Mouse (Mus musculus) kidney, embryonic 16.5 days (tissue): ENCODE measurements around the gene Tnk1. TPM values are rescaled to one million over a fixed set of nuclear protein-coding genes. Genes with fewer than 3 reads are reported as not detected.

Source experiments
- ATAC-seq: fragments of 200-750 bp; cut with Nextera tagmentation; 2 replicates; pipeline ENCODE4 v1.8.0; 2017; ENCODE audit warnings: moderate TSS enrichment; ENCODE audit not compliant: low FRiP score, low TSS enrichment
- H3K27ac ChIP-seq: fragments of 300-500 bp; sonication (generic); 2 replicates; pipeline ENCODE4 v1.5.1; 2014; ENCODE audit warnings: low read length
- H3K27me3 ChIP-seq: fragments of 300-500 bp; sonication (generic); 2 replicates; pipeline ENCODE4 v1.6.1; 2014; ENCODE audit warnings: low read length, control low read depth, mixed read lengths; ENCODE audit not compliant: insufficient read depth
- H3K36me3 ChIP-seq: fragments of 300-500 bp; sonication (generic); 2 replicates; pipeline ENCODE4 v1.6.1; 2014; ENCODE audit warnings: low read length, control low read depth, mixed read lengths; ENCODE audit not compliant: insufficient read depth
- H3K4me1 ChIP-seq: fragments of 300-500 bp; sonication (generic); 2 replicates; pipeline ENCODE4 v1.6.1; 2014; ENCODE audit warnings: low read length, control low read depth, mixed read lengths; ENCODE audit not compliant: insufficient read depth
- H3K4me2 ChIP-seq: fragments of 300-500 bp; sonication (generic); replicated peaks from 2 replicates; pipeline ENCODE4 v1.6.1; 2014; ENCODE audit warnings: low read depth, low read length
- H3K4me3 ChIP-seq: fragments of 300-500 bp; sonication (generic); 2 replicates; pipeline ENCODE4 v1.5.1; 2014; ENCODE audit warnings: mild to moderate bottlenecking, low read length
- H3K9ac ChIP-seq: fragments of 300-500 bp; sonication (generic); replicated peaks from 2 replicates; pipeline ENCODE4 v1.6.1; 2014; ENCODE audit warnings: low read length
- H3K9me3 ChIP-seq: fragments of 300-500 bp; sonication (generic); 2 replicates; pipeline ENCODE4 v1.6.1; 2016; ENCODE audit warnings: low read length, control low read depth
- WGBS: fragments of 180-500 bp; shearing (Covaris S2); extraction: QIAGEN DNeasy Blood & Tissue Kit; methylation state at CpG from one replicate; pipeline ENCODE4 v1.1.7; 2014; 5-methylcytosine and 5-hydroxymethylcytosine counted together
- polyA plus RNA-seq: library from polyadenylated mRNA; unstranded; fragments of >200 nt; fragmentation: Nextera tagmentation; extraction: Ambion mirVana; gene quantifications from 2 replicates; pipeline ENCODE4 v1.2.1, GENCODE M21; 2015

Tnk1 gene
- polyA plus RNA-seq, 1 experiment from 2014 or later = 7.0 TPM

- Histone ChIP-seq H3K9me3 (no peaks in the 10 kb centered on the region), H3K27ac (peak overlapping the region; percentile 99), H3K4me3 (peak overlapping the region; percentile 84), H3K4me2 (peak overlapping the region; percentile 93), H3K4me1 (peaks cover 19% of the 10 kb centered on the region), H3K9ac (peak overlapping the region; percentile 89), H3K27me3 (no peaks in the 10 kb centered on the region), H3K36me3 (peaks cover 38% of the 10 kb centered on the region)
- 6% methylated on average over 37 of the region's 37 CpGs for WGBS
- peak; percentile 36 for ATAC-seq
Measured at GRCm38 (mm10) chr11:69846738-69847688, 11.5 kb downstream of the Tnk1 start.

- peaks cover 19% of the 10 kb centered on the region for H3K4me1 ChIP-seq
- peak within 1 kb of the TSS; percentile 84 for H3K4me3 ChIP-seq
- H3K36me3 ChIP-seq = peaks cover 30% of the 10 kb centered on the region
- peak; percentile 94 for ATAC-seq
- peak within 1 kb of the TSS; percentile 89 for H3K9ac ChIP-seq
- peak within 1 kb of the TSS; percentile 99 for H3K27ac ChIP-seq
- peak within 1 kb of the TSS; percentile 93 for H3K4me2 ChIP-seq
- H3K9me3 ChIP-seq = no peaks in the 10 kb centered on the region
- under 1% methylated on average over 34 of the region's 38 CpGs for WGBS
- no peaks in the 10 kb centered on the region for H3K27me3 ChIP-seq
Measured at GRCm38 (mm10) chr11:69846198-69846680, 12.3 kb downstream of the Tnk1 start, which contains the start of gene Plscr3. Gene Plscr3 (plus strand): TSS chr11:69846376.

GRCm38 (mm10) chr11:69838714-69839104 is 19.8 kb downstream of the Tnk1 start:
- H3K9me3 ChIP-seq = no peaks in the 10 kb centered on the region
- peak overlapping the region; percentile 66 for H3K4me3 ChIP-seq
- peaks cover 41% of the 10 kb centered on the region for H3K4me1 ChIP-seq
- 0% methylated on average over 7 of the region's 7 CpGs for WGBS
- H3K27ac ChIP-seq = peak overlapping the region; percentile 93
- no peaks in the 10 kb centered on the region; the same call in 1 of the 2 replicates for H3K27me3 ChIP-seq
- peak overlapping the region; percentile 98 for H3K4me2 ChIP-seq
- H3K9ac ChIP-seq = peak overlapping the region; percentile 76
- 0 out of 2 replicates have a peak, but pooled peaks cover 1% of the 10 kb centered on the region for H3K36me3 ChIP-seq
- peak; percentile 3; the same call in 1 of the 2 replicates for ATAC-seq

- Histone ChIP-seq H3K27ac (peak within 1 kb of the TSS; percentile 93), H3K9me3 (no peaks in the 10 kb centered on the region), H3K4me3 (peak within 1 kb of the TSS; percentile 66), H3K4me2 (peak within 1 kb of the TSS; percentile 98), H3K27me3 (no peaks in the 10 kb centered on the region; the same call in 1 of the 2 replicates), H3K4me1 (peaks cover 46% of the 10 kb centered on the region), H3K9ac (peak within 1 kb of the TSS; percentile 76), H3K36me3 (0 out of 2 replicates have a peak, but pooled peaks cover 5% of the 10 kb centered on the region)
- peak; percentile 89 for ATAC-seq
- WGBS = under 1% methylated on average over 34 of the region's 34 CpGs
Measured at GRCm38 (mm10) chr11:69837952-69838713, 20.4 kb downstream of the Tnk1 start, which contains the start of gene Tmem256. Gene Tmem256 (plus strand): TSS chr11:69838514.

- Histone ChIP-seq H3K4me1 (peaks cover 46% of the 10 kb centered on the region), H3K4me3 (peak within 1 kb of the TSS; percentile 66), H3K27ac (peak within 1 kb of the TSS; percentile 93), H3K4me2 (peak within 1 kb of the TSS; percentile 98), H3K36me3 (0 out of 2 replicates have a peak, but pooled peaks cover 9% of the 10 kb centered on the region), H3K27me3 (no peaks in the 10 kb centered on the region; the same call in 1 of the 2 replicates), H3K9me3 (no peaks in the 10 kb centered on the region), H3K9ac (peak within 1 kb of the TSS; percentile 76)
- no peak; the same call in 1 of the 2 replicates for ATAC-seq
- 1% methylated on average over 32 of the region's 32 CpGs for WGBS
Measured at GRCm38 (mm10) chr11:69837604-69837951, 21.0 kb downstream of the Tnk1 start, which contains the start of gene Nlgn2. Gene Nlgn2 (minus strand): TSS chr11:69837784.

- Histone ChIP-seq H3K9ac (peak overlapping the region; percentile 76), H3K4me1 (peaks cover 46% of the 10 kb centered on the region), H3K9me3 (no peaks in the 10 kb centered on the region), H3K27ac (peak overlapping the region; percentile 93), H3K4me2 (peak overlapping the region; percentile 98), H3K27me3 (no peaks in the 10 kb centered on the region; the same call in 1 of the 2 replicates), H3K36me3 (0 out of 2 replicates have a peak, but pooled peaks cover 12% of the 10 kb centered on the region), H3K4me3 (peak overlapping the region; percentile 66)
- peak; percentile 7; the same call in 1 of the 2 replicates for ATAC-seq
- 1% methylated on average over 41 of the region's 52 CpGs for WGBS
Measured at GRCm38 (mm10) chr11:69836703-69837576, 21.6 kb downstream of the Tnk1 start.

- H3K9ac ChIP-seq = peak overlapping the region; percentile 26; the same call in 1 of the 2 replicates
Measured at GRCm38 (mm10) chr11:69835966-69836335, 22.6 kb downstream of the Tnk1 start.

GRCm38 (mm10) chr11:69835326-69835965 is 23.1 kb downstream of the Tnk1 start:
- ATAC-seq = no peak
- 14% methylated on average over 9 of the region's 9 CpGs for WGBS
- H3K9ac ChIP-seq = peak overlapping the region; percentile 26; the same call in 1 of the 2 replicates

More at GRCm38 (mm10) chr11:69835966-69836335, 22.6 kb downstream of the Tnk1 start:
- Histone ChIP-seq H3K9me3 (no peaks in the 10 kb centered on the region), H3K27ac (no peak overlapping the region), H3K4me3 (peak overlapping the region; percentile 66), H3K27me3 (no peaks in the 10 kb centered on the region; the same call in 1 of the 2 replicates), H3K4me1 (peaks cover 46% of the 10 kb centered on the region), H3K36me3 (0 out of 2 replicates have a peak, but pooled peaks cover 12% of the 10 kb centered on the region), H3K4me2 (peak overlapping the region; percentile 98)
- no peak for ATAC-seq
- 0% methylated on average over 1 of the region's 4 CpGs for WGBS

More at GRCm38 (mm10) chr11:69835326-69835965, 23.1 kb downstream of the Tnk1 start:
- Histone ChIP-seq H3K4me1 (peaks cover 46% of the 10 kb centered on the region), H3K27ac (no peak overlapping the region), H3K9me3 (no peaks in the 10 kb centered on the region), H3K4me3 (peak overlapping the region; percentile 66), H3K4me2 (peak overlapping the region; percentile 98), H3K27me3 (no peaks in the 10 kb centered on the region; the same call in 1 of the 2 replicates), H3K36me3 (0 out of 2 replicates have a peak, but pooled peaks cover 12% of the 10 kb centered on the region)
